In the genomic region with DNA sequence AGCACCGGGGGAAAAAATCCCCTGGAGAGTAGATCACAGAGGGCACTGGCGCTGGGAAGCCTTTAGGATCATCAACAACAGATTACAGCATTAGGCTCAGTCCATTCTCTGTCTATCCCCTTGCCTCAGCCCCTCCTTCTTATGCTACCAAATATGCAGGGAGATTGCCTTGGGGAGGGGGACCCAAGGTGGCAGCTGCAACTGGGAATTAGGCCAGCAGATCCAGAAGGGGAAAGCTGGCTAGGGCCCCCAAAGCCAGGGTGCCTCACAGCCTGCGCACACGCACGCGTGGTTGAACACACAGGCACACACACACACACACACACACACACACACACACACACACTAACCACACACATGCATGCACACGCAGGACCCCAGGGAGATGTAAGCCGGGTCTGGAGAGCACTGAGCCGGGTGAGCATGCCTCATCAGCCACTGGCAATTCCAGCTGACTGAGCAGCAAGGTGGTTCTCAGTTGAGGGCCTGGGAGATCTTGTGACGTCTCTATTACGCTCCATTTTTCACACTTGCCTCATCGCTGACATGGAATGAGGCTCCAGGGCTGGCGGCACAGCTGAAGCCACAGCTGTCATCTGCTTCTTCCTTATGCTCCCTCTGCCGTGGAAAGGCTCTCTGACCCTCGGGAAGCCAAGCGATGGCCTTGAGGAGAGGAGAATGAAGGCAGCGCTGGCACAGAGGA, we compare ENCODE assay signal across 9 mouse cellular contexts. TPM values are rescaled to one million over a fixed set of nuclear protein-coding genes. Genes with fewer than 3 reads are reported as not detected.
DNase-seq lines count a peak whose midpoint lies in the region; ATAC-seq and TF ChIP-seq lines count a peak whose summit lies in the region.
"Had no signal": no experiment of that assay in that cellular context is flagged by ENCODE, and none has a peak within 500 bp of the region (broad histone marks: within the 10 kb centered on the region; RNA-seq: fewer than 3 reads in every experiment).

No protein-coding gene starts in this region.

- peak overlapping the region; percentile 31; the same call in 1 of the 2 replicates for H3K9ac ChIP-seq in forebrain, embryonic 13.5 days
- no peak overlapping the region for H3K9ac ChIP-seq in limb, embryonic 14.5 days (ENCODE audit: low read depth, low read length, severe bottlenecking)

- in situ Hi-C loops in Patski (cut with MboI; ENCODE audit: low pct_unique_long_range_greater_than_20kb), result loop anchor here (5.0 kb wide), 1 partner anchor 51 kb away; the partner anchor contains the start of gene Pop5

- no peak for TF ChIP-seq CTCF in layer of hippocampus, adult 2 months (conservative IDR thresholded peaks at IDR 0.05)
- TF ChIP-seq CTCF in Patski (IDR thresholded peaks at IDR 0.05), result no peak
- no peak for TF ChIP-seq CTCF in small intestine, adult 2 months (IDR thresholded peaks at IDR 0.05; ENCODE audit: extremely low read depth, insufficient read length, insufficient replicate concordance, low read depth, low read length)

- DNase-seq in layer of hippocampus, adult 2 months (ENCODE audit: low spot score in 2 of 2), result no peak
- DNase-seq in layer of hippocampus, postnatal 14 days (ENCODE audit: low spot score in 2 of 2), result no peak
- DNase-seq in Patski (ENCODE audit: low read depth, low spot score), result peak; percentile 34
- DNase-seq in limb, embryonic 14.5 days (ENCODE audit: low spot score), result peak; percentile 50
- DNase-seq in lung, postnatal 4 days, result no peak
- DNase-seq in thymus, postnatal 25 days, result no peak

- CTCF ChIA-PET in Patski (lab: Charles Lee), result interaction anchor here (0.7 to 1.4 kb wide), 7 partner anchors 10 to 50 kb away, joined by 3 to 4 read pairs (median 3); no protein-coding TSS in a partner anchor

- peak; percentile 37 for ATAC-seq in Patski
- peak; percentile 77 for ATAC-seq in forebrain, embryonic 13.5 days
- ATAC-seq in limb, embryonic 14.5 days (ENCODE audit: low FRiP score, low read depth), result peak; percentile 55

- peak overlapping the region; percentile 17; the same call in 1 of the 2 replicates for H3K4me3 ChIP-seq in layer of hippocampus, adult 2 months
- 0 out of 2 replicates have a peak overlapping the region, but pooled peaks have one; percentile 3 for H3K4me3 ChIP-seq in forebrain, embryonic 13.5 days
- H3K4me3 ChIP-seq in limb, embryonic 14.5 days (replicated peaks; ENCODE audit: low read length), result no peak overlapping the region
- 0 out of 2 replicates have a peak overlapping the region, but pooled peaks have one; percentile 1 for H3K4me3 ChIP-seq in small intestine, adult 2 months (ENCODE audit: low read depth, low read length)

- POLR2A ChIA-PET in Patski (lab: Charles Lee), result interaction anchor here (0.6 kb wide), 2 partner anchors 30 to 196 kb away, joined by 4 read pairs; no protein-coding TSS in a partner anchor

- TF ChIP-seq POLR2A in limb, embryonic 14.5 days (IDR thresholded peaks at IDR 0.05; ENCODE audit: borderline replicate concordance, extremely low read depth, insufficient read depth, insufficient read length), result no peak
- TF ChIP-seq POLR2A in small intestine, adult 2 months (IDR thresholded peaks at IDR 0.05; ENCODE audit: low read depth, low read length), result no peak

- H3K9me3 ChIP-seq in forebrain, embryonic 13.5 days (replicated peaks), result no peaks in the 10 kb centered on the region
- H3K9me3 ChIP-seq in limb, embryonic 14.5 days (ENCODE audit: control insufficient read depth, low read length), result no peaks in the 10 kb centered on the region

- H3K4me1 ChIP-seq in forebrain, embryonic 13.5 days, result peaks cover 47% of the 10 kb centered on the region
- peaks cover 10% of the 10 kb centered on the region for H3K4me1 ChIP-seq in limb, embryonic 14.5 days (ENCODE audit: control insufficient read depth, insufficient read depth, low read length)
- peaks cover 8% of the 10 kb centered on the region; the same call in 1 of the 2 replicates for H3K4me1 ChIP-seq in small intestine, adult 2 months (ENCODE audit: control insufficient read depth, insufficient read depth, insufficient read length, low read length)

- peak overlapping the region; percentile 75 for H3K27ac ChIP-seq in layer of hippocampus, adult 2 months
- peak overlapping the region; percentile 79 for H3K27ac ChIP-seq in forebrain, embryonic 13.5 days
- no peak overlapping the region for H3K27ac ChIP-seq in limb, embryonic 14.5 days (replicated peaks; ENCODE audit: low read depth, low read length)
- H3K27ac ChIP-seq in small intestine, adult 2 months (ENCODE audit: insufficient read depth, low read depth, low read length), result no peak overlapping the region

- WGBS in forebrain, embryonic 13.5 days, result 31% methylated on average over 17 of the region's 17 CpGs
- WGBS in limb, embryonic 14.5 days, result 33% methylated on average over 13 of the region's 17 CpGs
- WGBS in small intestine, adult 2 months, result 48% methylated on average over 17 of the region's 17 CpGs

- no peaks in the 10 kb centered on the region for H3K27me3 ChIP-seq in Patski
- H3K27me3 ChIP-seq in forebrain, embryonic 13.5 days, result peaks cover 26% of the 10 kb centered on the region
- peaks cover 6% of the 10 kb centered on the region for H3K27me3 ChIP-seq in limb, embryonic 14.5 days (ENCODE audit: control insufficient read depth, insufficient read depth, low read length)
- peaks cover 5% of the 10 kb centered on the region for H3K27me3 ChIP-seq in small intestine, adult 2 months (ENCODE audit: control insufficient read depth, insufficient read depth, low read length)

- peak overlapping the region; percentile 38 for H3K4me2 ChIP-seq in forebrain, embryonic 13.5 days
- peak overlapping the region; percentile 15; the same call in 1 of the 2 replicates for H3K4me2 ChIP-seq in limb, embryonic 14.5 days (replicated peaks; ENCODE audit: low read depth, low read length, severe bottlenecking)

- H3K36me3 ChIP-seq in forebrain, embryonic 13.5 days (ENCODE audit: poor library complexity, severe bottlenecking), result no peaks in the 10 kb centered on the region
- H3K36me3 ChIP-seq in limb, embryonic 14.5 days (ENCODE audit: control insufficient read depth, insufficient read depth, low read length), result no peaks in the 10 kb centered on the region
- H3K36me3 ChIP-seq in small intestine, adult 2 months (ENCODE audit: control insufficient read depth, insufficient read depth, low read length), result no peaks in the 10 kb centered on the region

RNA-seq across cellular contexts. Expression of gene Cabp1, which starts 7.7 kb away (rescaled TPM):
- total RNA-seq in layer of hippocampus, adult 2 months (2021), result 100 to 1,000 TPM; 124 to 129 TPM
- total RNA-seq in layer of hippocampus, postnatal 14 days (2021), result 100 to 1,000 TPM; 107 to 115 TPM
- 0.05 TPM for polyA plus RNA-seq in Patski (2021)
- polyA plus RNA-seq in forebrain, embryonic 13.5 days (2015; fragmentation: Nextera tagmentation; extraction: Ambion mirVana), result 5.7 and 12.6 TPM in 2 replicates
- polyA plus RNA-seq in limb, embryonic 14.5 days (2012; rRNA removed), result 3.1 and 4.7 TPM in 2 replicates
- 1.2 and 1.5 TPM in 2 replicates for polyA plus RNA-seq in limb, embryonic 14.5 days (2014; fragmentation: Nextera tagmentation; extraction: Ambion mirVana)
- 0.89 and 1.0 TPM in 2 replicates for polyA plus RNA-seq in small intestine, adult 2 months (2012; rRNA removed)
- total RNA-seq: common myeloid progenitor, adult 5-6 weeks had no signal

RNA-seq across cellular contexts. Expression of gene Mlec, which starts 28.5 kb away (rescaled TPM):
- 10 to 100 TPM; 75.7 to 84.7 TPM for total RNA-seq in layer of hippocampus, adult 2 months (2021)
- total RNA-seq in layer of hippocampus, postnatal 14 days (2021), result 10 to 100 TPM; 78.9 to 87.5 TPM
- 294 TPM for polyA plus RNA-seq in Patski (2021)
- 23.5 and 25.9 TPM in 2 replicates for polyA plus RNA-seq in forebrain, embryonic 13.5 days (2015; fragmentation: Nextera tagmentation; extraction: Ambion mirVana)
- 182 and 215 TPM in 2 replicates for polyA plus RNA-seq in limb, embryonic 14.5 days (2012; rRNA removed)
- polyA plus RNA-seq in limb, embryonic 14.5 days (2014; fragmentation: Nextera tagmentation; extraction: Ambion mirVana), result 73.7 and 77.8 TPM in 2 replicates
- 56.0 and 78.3 TPM in 2 replicates for polyA plus RNA-seq in small intestine, adult 2 months (2012; rRNA removed)

RNA-seq across cellular contexts. Expression of gene Pop5, which starts 49.1 kb away (rescaled TPM):
- 100 to 1,000 TPM; 103 to 104 TPM for total RNA-seq in layer of hippocampus, adult 2 months (2021)
- 10 to 100 TPM; 68.7 to 72.8 TPM for total RNA-seq in layer of hippocampus, postnatal 14 days (2021)
- polyA plus RNA-seq in Patski (2021), result 123 TPM
- 102 and 112 TPM in 2 replicates for polyA plus RNA-seq in forebrain, embryonic 13.5 days (2015; fragmentation: Nextera tagmentation; extraction: Ambion mirVana)
- 51.6 and 61.7 TPM in 2 replicates for polyA plus RNA-seq in limb, embryonic 14.5 days (2012; rRNA removed)
- polyA plus RNA-seq in limb, embryonic 14.5 days (2014; fragmentation: Nextera tagmentation; extraction: Ambion mirVana), result 90.3 and 107 TPM in 2 replicates
- 68.6 and 74.5 TPM in 2 replicates for polyA plus RNA-seq in small intestine, adult 2 months (2012; rRNA removed)

RNA-seq across cellular contexts. Expression of gene Unc119b, which starts 51.7 kb away (rescaled TPM):
- 10 to 100 TPM; 25.9 to 28.0 TPM for total RNA-seq in layer of hippocampus, adult 2 months (2021)
- 10 to 100 TPM; 31.1 to 32.2 TPM for total RNA-seq in layer of hippocampus, postnatal 14 days (2021)
- 98.3 TPM for polyA plus RNA-seq in Patski (2021)
- 44.8 and 49.9 TPM in 2 replicates for polyA plus RNA-seq in forebrain, embryonic 13.5 days (2015; fragmentation: Nextera tagmentation; extraction: Ambion mirVana)
- 44.3 and 53.9 TPM in 2 replicates for polyA plus RNA-seq in limb, embryonic 14.5 days (2012; rRNA removed)
- 38.4 and 41.1 TPM in 2 replicates for polyA plus RNA-seq in limb, embryonic 14.5 days (2014; fragmentation: Nextera tagmentation; extraction: Ambion mirVana)
- polyA plus RNA-seq in small intestine, adult 2 months (2012; rRNA removed), result 16.9 and 26.5 TPM in 2 replicates

Comparison
In these comparisons a context has a peak if more than half of its experiments do, and no peak if none do; other contexts are left out.
1. DNase-seq: peak in Patski (single experiment) and limb, embryonic 14.5 days (single experiment); none in layer of hippocampus, adult 2 months (0 of 2), layer of hippocampus, postnatal 14 days (0 of 2), lung, postnatal 4 days (0 of 2) and thymus, postnatal 25 days (single experiment).
2. H3K27ac ChIP-seq: peak in layer of hippocampus, adult 2 months (single experiment) and forebrain, embryonic 13.5 days (single experiment); none in limb, embryonic 14.5 days (single experiment) and small intestine, adult 2 months (single experiment).
3. Peak in every context shown above with its lines, with median percentiles within 50 percentile points of each other: ATAC-seq.